Mouse (Mus musculus) gastrocnemius, postnatal 36 days (tissue): ENCODE data around the gene Hmg20b. TPM values are rescaled to one million over a fixed set of nuclear protein-coding genes. Genes with fewer than 3 reads are reported as not detected.

Source experiments
- DNase-seq, 2 experiments: peaks; one replicate each; pipeline ENCODE4 v3.0.0; 2022
- intact Hi-C: fragments of 180-260 bp; cut with DNase I; formaldehyde crosslinking; loops from one replicate; pipeline ENCODE4 v1.15.1; 2025
- total RNA-seq, 2 experiments: library from RNA; stranded (reverse); gene quantifications; 2 replicates each; pipeline ENCODE4 v1.2.3; 2021

The Hmg20b gene
- total RNA-seq, 2 experiments from 2014 or later: 19.7 to 20.9 TPM

GRCm38 (mm10) chr10:81316338-81317060, 33.8 kb downstream of the Hmg20b start:
- intact Hi-C loops: no loop called here
- no peak for DNase-seq

- intact Hi-C loops: no loop called here
- no peak for DNase-seq
Observed at GRCm38 (mm10) chr10:81315587-81315986, 34.7 kb downstream of the Hmg20b start.

- intact Hi-C loops: no loop called here
- no peak for DNase-seq
Observed at GRCm38 (mm10) chr10:81314201-81314600, 36.1 kb downstream of the Hmg20b start.

- no peak for DNase-seq
Observed at GRCm38 (mm10) chr10:81313581-81313980, 36.7 kb downstream of the Hmg20b start.

GRCm38 (mm10) chr10:81309571-81309970, 40.7 kb downstream of the Hmg20b start:
- DNase-seq: no peak
- intact Hi-C loops: no loop called here

More at GRCm38 (mm10) chr10:81313581-81313980, 36.7 kb downstream of the Hmg20b start:
- intact Hi-C loops: no loop called here

- intact Hi-C loops: no loop called here
Observed at GRCm38 (mm10) chr10:81306837-81307682, 43.2 kb downstream of the Hmg20b start.

GRCm38 (mm10) chr10:81306173-81306668, 44.1 kb downstream of the Hmg20b start:
- no peak for DNase-seq
- intact Hi-C loops: no loop called here

More at GRCm38 (mm10) chr10:81306837-81307682, 43.2 kb downstream of the Hmg20b start:
- DNase-seq: no peak

GRCm38 (mm10) chr10:81305663-81306062, 44.6 kb downstream of the Hmg20b start:
- intact Hi-C loops: loop anchor here (2.0 kb wide), 1 partner anchor 17 kb away; no protein-coding TSS in a partner anchor
- DNase-seq: no peak

- intact Hi-C loops: loop anchor here (2.0 kb wide), 1 partner anchor 16 kb away; no protein-coding TSS in a partner anchor
- DNase-seq: peak in 1 of 2 experiments; percentile 59
Observed at GRCm38 (mm10) chr10:81304597-81305238, 45.6 kb downstream of the Hmg20b start.

- no peak for DNase-seq
- intact Hi-C loops: loop anchor here (2.0 kb wide), 1 partner anchor 15 kb away; no protein-coding TSS in a partner anchor
Observed at GRCm38 (mm10) chr10:81303761-81304160, 46.5 kb downstream of the Hmg20b start.

GRCm38 (mm10) chr10:81303258-81303657, 47.0 kb downstream of the Hmg20b start:
- no peak for DNase-seq
- intact Hi-C loops: no loop called here

- intact Hi-C loops: no loop called here
- DNase-seq: no peak
Observed at GRCm38 (mm10) chr10:81302781-81303218, 47.5 kb downstream of the Hmg20b start.

- intact Hi-C loops: no loop called here
- no peak for DNase-seq
Observed at GRCm38 (mm10) chr10:81302288-81302687, 48.0 kb downstream of the Hmg20b start.

- no peak for DNase-seq
- intact Hi-C loops: no loop called here
Observed at GRCm38 (mm10) chr10:81301321-81301720, 49.0 kb downstream of the Hmg20b start.

GRCm38 (mm10) chr10:81300352-81300907, 49.9 kb downstream of the Hmg20b start:
- DNase-seq: no peak
- intact Hi-C loops: no loop called here

- intact Hi-C loops: no loop called here
- no peak for DNase-seq
Observed at GRCm38 (mm10) chr10:81299585-81300351, 50.5 kb downstream of the Hmg20b start.

- no peak for DNase-seq
Observed at GRCm38 (mm10) chr10:81298369-81299100, 51.7 kb downstream of the Hmg20b start.

GRCm38 (mm10) chr10:81297845-81298244, 52.4 kb downstream of the Hmg20b start:
- intact Hi-C loops: no loop called here
- DNase-seq: peak in 1 of 2 experiments; percentile 45

More at GRCm38 (mm10) chr10:81298369-81299100, 51.7 kb downstream of the Hmg20b start:
- intact Hi-C loops: no loop called here

- DNase-seq: no peak
- intact Hi-C loops: no loop called here
Observed at GRCm38 (mm10) chr10:81297246-81297645, 53.0 kb downstream of the Hmg20b start.
